Mouse (Mus musculus) midbrain, embryonic 16.5 days (tissue): ENCODE results near the gene Rhno1. TPM values are rescaled to one million over a fixed set of nuclear protein-coding genes. Genes with fewer than 3 reads are reported as not detected.

Experiments used
- ATAC-seq: fragments of 200-750 bp; cut with Nextera tagmentation; 2 replicates; pipeline ENCODE4 v1.8.0; 2017; ENCODE audit warnings: moderate TSS enrichment
- H3K27ac ChIP-seq: fragments of 300-500 bp; sonication (generic); 2 replicates; pipeline ENCODE4 v1.5.1; 2014; ENCODE audit warnings: mild to moderate bottlenecking, low read length, mixed read lengths
- H3K27me3 ChIP-seq: fragments of 300-500 bp; sonication (generic); 2 replicates; pipeline ENCODE4 v1.6.1; 2014; ENCODE audit warnings: low read depth, low read length, mixed read lengths; ENCODE audit not compliant: control insufficient read depth, insufficient read depth
- H3K36me3 ChIP-seq: fragments of 300-500 bp; sonication (generic); 2 replicates; pipeline ENCODE4 v1.6.1; 2014; ENCODE audit warnings: mild to moderate bottlenecking, low read length, moderate library complexity, mixed read lengths; ENCODE audit not compliant: control insufficient read depth, insufficient read depth
- H3K4me1 ChIP-seq: fragments of 300-500 bp; sonication (generic); 2 replicates; pipeline ENCODE4 v1.6.1; 2014; ENCODE audit warnings: mild to moderate bottlenecking, low read length, mixed read lengths; ENCODE audit not compliant: control insufficient read depth, insufficient read depth
- H3K4me2 ChIP-seq: fragments of 300-500 bp; sonication (generic); 2 replicates; pipeline ENCODE4 v1.6.1; 2014; ENCODE audit warnings: mild to moderate bottlenecking, low read length, mixed read lengths
- H3K4me3 ChIP-seq: fragments of 300-500 bp; sonication (generic); 2 replicates; pipeline ENCODE4 v1.5.1; 2014; ENCODE audit warnings: low read depth, mild to moderate bottlenecking, low read length, moderate library complexity, mixed read lengths
- H3K9ac ChIP-seq: fragments of 300-500 bp; sonication (generic); 2 replicates; pipeline ENCODE4 v1.6.1; 2014; ENCODE audit warnings: low read depth, low read length, mixed read lengths
- H3K9me3 ChIP-seq: fragments of 300-500 bp; sonication (generic); replicated peaks from 2 replicates; pipeline ENCODE4 v1.6.1; 2014; ENCODE audit warnings: mild to moderate bottlenecking, low read length, mixed read lengths; ENCODE audit not compliant: control insufficient read depth, poor library complexity, severe bottlenecking
- WGBS: fragments of 180-500 bp; shearing (Covaris S2); extraction: QIAGEN DNeasy Blood & Tissue Kit; methylation state at CpG from one replicate; pipeline ENCODE4 v1.1.7; 2014; 5-methylcytosine and 5-hydroxymethylcytosine counted together
- polyA plus RNA-seq: library from polyadenylated mRNA; unstranded; fragments of >200 nt; fragmentation: Nextera tagmentation; extraction: Ambion mirVana; gene quantifications from 2 replicates; pipeline ENCODE4 v1.2.1, GENCODE M21; 2015

The Rhno1 gene
- polyA plus RNA-seq, 1 experiment from 2014 or later, result 77.0 TPM

- ATAC-seq, result no peak
- Histone ChIP-seq H3K27ac (no peak overlapping the region), H3K4me2 (no peak overlapping the region), H3K9me3 (no peaks in the 10 kb centered on the region), H3K4me1 (no peaks in the 10 kb centered on the region), H3K9ac (no peak overlapping the region), H3K36me3 (no peaks in the 10 kb centered on the region), H3K4me3 (no peak overlapping the region), H3K27me3 (no peaks in the 10 kb centered on the region)
- 90% methylated on average over 6 of the region's 6 CpGs for WGBS
These were observed 47.9 kb downstream of the Rhno1 start for GRCm38 (mm10) chr6:128314796-128315195.

GRCm38 (mm10) chr6:128308311-128308710 lies 54.4 kb downstream of the Rhno1 start:
- H3K27ac ChIP-seq, result no peak overlapping the region
- WGBS, result 32% methylated on average over 4 of the region's 4 CpGs
- no peaks in the 10 kb centered on the region for H3K27me3 ChIP-seq
- no peaks in the 10 kb centered on the region for H3K4me1 ChIP-seq
- no peak overlapping the region for H3K4me3 ChIP-seq
- H3K9ac ChIP-seq, result no peak overlapping the region
- no peaks in the 10 kb centered on the region for H3K36me3 ChIP-seq
- no peak overlapping the region for H3K4me2 ChIP-seq
- 0 out of 2 replicates have a peak, but pooled peaks have one; percentile 32 for ATAC-seq
- no peaks in the 10 kb centered on the region for H3K9me3 ChIP-seq

Other genes starting within 250 kb of the Rhno1 start
- 43.2 and 46.3 TPM in 2 replicates for gene Tspan9, start 219.3 kb downstream of the Rhno1 start, polyA plus RNA-seq
- gene Tead4, start 62.1 kb downstream of the Rhno1 start, polyA plus RNA-seq, result 0.58 and 0.65 TPM in 2 replicates
- gene Tulp3, start 7.1 kb downstream of the Rhno1 start, polyA plus RNA-seq, result 16.1 and 16.6 TPM in 2 replicates
- 4.8 and 5.4 TPM in 2 replicates for gene Foxm1, start 56 bp upstream of the Rhno1 start, polyA plus RNA-seq
- 0.70 and 0.83 TPM in 2 replicates for gene Tex52, start 12.5 kb upstream of the Rhno1 start, polyA plus RNA-seq
- not detected in 2 replicates for gene Gm44596, start 12.6 kb upstream of the Rhno1 start, polyA plus RNA-seq
- 10.7 and 13.6 TPM in 2 replicates for gene Nrip2, start 36.4 kb upstream of the Rhno1 start, polyA plus RNA-seq
- gene Itfg2, start 62.0 kb upstream of the Rhno1 start, polyA plus RNA-seq, result 46.4 and 48.8 TPM in 2 replicates
- 357 and 394 TPM in 2 replicates for gene Fkbp4, start 75.8 kb upstream of the Rhno1 start, polyA plus RNA-seq
- gene Pzp, start 163.8 kb upstream of the Rhno1 start, polyA plus RNA-seq, result not detected in 2 replicates
- gene A2ml1, start 218.7 kb upstream of the Rhno1 start, polyA plus RNA-seq, result 1.4 and 3.5 TPM in 2 replicates